Mouse (Mus musculus) intestine, embryonic 16.5 days (tissue): ENCODE results near the gene Unc13b. TPM values are rescaled to one million over a fixed set of nuclear protein-coding genes. Genes with fewer than 3 reads are reported as not detected.

Experiments used
- ATAC-seq: fragments of 200-750 bp; cut with Nextera tagmentation; 2 replicates; pipeline ENCODE4 v1.8.0; 2017; ENCODE audit warnings: moderate TSS enrichment, moderate library complexity
- H3K27ac ChIP-seq: fragments of 300-500 bp; sonication (generic); 2 replicates; pipeline ENCODE4 v1.5.1; 2014; ENCODE audit warnings: mild to moderate bottlenecking, low read length
- H3K27me3 ChIP-seq: fragments of 300-500 bp; sonication (generic); replicated peaks from 2 replicates; pipeline ENCODE4 v1.6.1; 2014; ENCODE audit warnings: low read length, control low read depth, mixed read lengths; ENCODE audit not compliant: control insufficient read depth, insufficient read depth
- H3K36me3 ChIP-seq: fragments of 300-500 bp; sonication (generic); 2 replicates; pipeline ENCODE4 v1.6.1; 2014; ENCODE audit warnings: low read length, control low read depth; ENCODE audit not compliant: control insufficient read depth, insufficient read depth
- H3K4me1 ChIP-seq: fragments of 300-500 bp; sonication (generic); 2 replicates; pipeline ENCODE4 v1.6.1; 2014; ENCODE audit warnings: low read length, control low read depth, mixed read lengths; ENCODE audit not compliant: control insufficient read depth, insufficient read depth
- H3K4me2 ChIP-seq: fragments of 300-500 bp; sonication (generic); 2 replicates; pipeline ENCODE4 v1.6.1; 2014; ENCODE audit warnings: low read depth, low read length, control low read depth
- H3K4me3 ChIP-seq: fragments of 300-500 bp; sonication (generic); 2 replicates; pipeline ENCODE4 v1.5.1; 2014; ENCODE audit warnings: mild to moderate bottlenecking, low read length
- H3K9ac ChIP-seq: fragments of 300-500 bp; sonication (generic); 2 replicates; pipeline ENCODE4 v1.6.1; 2014; ENCODE audit warnings: low read depth, low read length
- H3K9me3 ChIP-seq: fragments of 300-500 bp; sonication (generic); 2 replicates; pipeline ENCODE4 v1.6.1; 2016; ENCODE audit warnings: low read length, control low read depth; ENCODE audit not compliant: control insufficient read depth
- WGBS: fragments of 180-500 bp; shearing (Covaris S2); extraction: QIAGEN DNeasy Blood & Tissue Kit; methylation state at CpG from one replicate; pipeline ENCODE4 v1.1.7; 2014; 5-methylcytosine and 5-hydroxymethylcytosine counted together
- polyA plus RNA-seq: library from polyadenylated mRNA; unstranded; fragments of >200 nt; fragmentation: Nextera tagmentation; extraction: Ambion mirVana; gene quantifications from 2 replicates; pipeline ENCODE4 v1.2.1, GENCODE M21; 2015

The Unc13b gene
- polyA plus RNA-seq, 1 experiment from 2014 or later, result 3.9 TPM

GRCm38 (mm10) chr4:43060286-43060685, 1.5 kb downstream of the Unc13b start:
- H3K27me3 ChIP-seq, result peaks cover 5% of the 10 kb centered on the region; the same call in 1 of the 2 replicates
- H3K9me3 ChIP-seq, result no peaks in the 10 kb centered on the region
- H3K27ac ChIP-seq, result no peak overlapping the region
- no peak overlapping the region for H3K9ac ChIP-seq
- peaks cover 3% of the 10 kb centered on the region; the same call in 1 of the 2 replicates for H3K4me1 ChIP-seq
- WGBS, result 59% methylated on average over 3 of the region's 3 CpGs
- no peak overlapping the region for H3K4me3 ChIP-seq
- no peak for ATAC-seq
- H3K36me3 ChIP-seq, result no peaks in the 10 kb centered on the region
- no peak overlapping the region for H3K4me2 ChIP-seq

DNA sequence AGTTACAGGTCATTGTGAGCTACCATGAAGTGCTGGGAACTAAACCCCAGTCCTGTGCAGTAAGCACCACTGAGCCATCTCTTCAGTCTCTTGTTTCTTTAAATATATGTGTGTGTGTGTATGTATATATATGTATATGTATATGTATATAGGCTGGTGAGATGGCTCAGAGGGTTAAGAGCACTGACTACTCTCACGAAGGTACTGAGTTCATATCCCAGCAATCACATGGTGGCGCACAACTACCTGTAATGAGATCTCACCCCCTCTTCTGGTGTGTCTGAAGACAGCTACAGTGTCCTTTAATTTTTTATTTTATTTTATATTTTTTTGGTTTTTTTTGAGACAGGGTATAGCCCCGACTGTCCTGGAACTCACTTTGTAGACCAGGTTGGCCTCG, 6.7 kb downstream of the Unc13b start:
- no peaks in the 10 kb centered on the region for H3K9me3 ChIP-seq
- H3K4me1 ChIP-seq, result no peaks in the 10 kb centered on the region
- H3K9ac ChIP-seq, result no peak overlapping the region
- ATAC-seq, result no peak
- no peak overlapping the region for H3K4me3 ChIP-seq
- H3K27me3 ChIP-seq, result no peaks in the 10 kb centered on the region
- no peak overlapping the region for H3K4me2 ChIP-seq
- no peak overlapping the region for H3K27ac ChIP-seq
- 91% methylated on average over 4 of the region's 4 CpGs for WGBS
- no peaks in the 10 kb centered on the region for H3K36me3 ChIP-seq

DNA sequence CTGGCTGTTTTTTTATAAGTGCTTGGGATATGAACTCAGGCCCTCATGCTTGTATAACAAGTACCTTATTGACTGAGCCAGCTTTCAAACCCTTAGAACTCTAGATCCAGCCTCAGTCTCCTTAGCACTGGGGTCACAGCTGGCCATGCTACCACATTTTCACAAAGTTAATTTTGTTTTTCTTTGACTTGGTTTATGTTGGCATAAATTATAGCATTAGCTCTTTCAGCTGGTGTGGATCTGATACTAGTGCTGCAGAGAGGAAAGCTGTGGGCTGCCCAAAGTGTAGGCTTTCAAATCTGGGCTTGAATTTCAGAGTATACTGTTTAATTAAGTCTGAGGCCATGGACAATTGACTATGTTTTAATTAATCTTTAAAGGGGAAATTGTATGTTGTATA, 16.2 kb downstream of the Unc13b start:
- H3K9ac ChIP-seq, result no peak overlapping the region
- ATAC-seq, result no peak
- H3K4me1 ChIP-seq, result no peaks in the 10 kb centered on the region
- H3K4me2 ChIP-seq, result no peak overlapping the region
- H3K4me3 ChIP-seq, result no peak overlapping the region
- H3K36me3 ChIP-seq, result no peaks in the 10 kb centered on the region
- no peaks in the 10 kb centered on the region for H3K9me3 ChIP-seq
- H3K27me3 ChIP-seq, result no peaks in the 10 kb centered on the region
- no peak overlapping the region for H3K27ac ChIP-seq

DNA sequence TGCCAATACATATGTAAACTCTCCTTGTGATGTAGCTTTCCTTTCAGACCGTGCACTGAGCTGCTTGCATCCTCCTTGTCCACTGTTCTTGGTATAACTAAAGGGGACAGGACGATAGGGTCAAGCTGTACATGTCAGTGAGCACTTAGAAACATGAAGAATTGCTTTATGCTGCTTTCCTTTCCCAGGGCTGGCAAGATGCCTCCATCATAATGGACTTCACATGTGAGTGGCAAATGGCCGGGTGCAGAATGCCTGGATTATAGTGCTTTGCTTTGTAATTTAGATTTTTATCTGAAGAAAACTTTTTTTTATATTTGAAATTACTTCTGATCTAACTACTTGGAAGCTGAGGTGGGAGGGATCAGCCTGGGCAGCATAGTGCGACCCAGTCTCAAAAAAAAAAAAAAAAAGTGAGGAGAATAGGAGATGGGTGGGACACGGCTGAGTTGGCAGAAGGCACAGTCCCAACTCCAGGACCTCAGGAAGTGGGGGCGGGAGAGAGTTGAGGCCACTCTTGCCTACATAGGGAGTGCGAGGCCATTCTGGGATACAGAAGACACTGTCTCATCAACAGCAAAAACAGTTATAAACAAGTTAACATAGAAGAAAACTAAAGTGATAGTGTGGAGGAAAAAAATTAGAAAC, 19.4 kb downstream of the Unc13b start:
- Histone ChIP-seq H3K27ac (no peak overlapping the region), H3K36me3 (no peaks in the 10 kb centered on the region), H3K27me3 (no peaks in the 10 kb centered on the region), H3K9ac (no peak overlapping the region), H3K4me3 (no peak overlapping the region), H3K4me1 (no peaks in the 10 kb centered on the region), H3K9me3 (no peaks in the 10 kb centered on the region), H3K4me2 (no peak overlapping the region)
- no peak for ATAC-seq
- 64% methylated on average over 7 of the region's 7 CpGs for WGBS

- H3K27me3 ChIP-seq, result no peaks in the 10 kb centered on the region
Observed at GRCm38 (mm10) chr4:43082458-43082857, 23.7 kb downstream of the Unc13b start.

DNA sequence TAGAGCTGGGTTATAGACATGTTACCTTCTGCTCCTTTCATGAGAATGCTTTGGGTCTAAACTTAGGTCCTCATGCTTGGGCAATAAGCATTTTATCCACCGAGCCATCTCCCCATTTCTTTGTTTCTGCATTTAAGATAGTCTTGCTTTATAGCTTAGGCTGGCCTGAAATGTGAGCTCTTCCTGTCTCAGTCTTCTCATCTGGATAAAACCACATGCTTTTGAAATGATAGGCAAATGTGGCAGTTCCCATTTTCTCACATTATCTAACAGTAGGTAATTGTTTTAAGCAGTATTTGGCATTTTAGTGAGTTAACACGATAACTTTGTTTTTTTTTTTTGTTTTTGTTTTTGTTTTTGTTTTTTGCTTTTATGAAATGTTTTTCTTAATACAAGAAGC, 31.2 kb downstream of the Unc13b start:
- Histone ChIP-seq H3K4me2 (no peak overlapping the region), H3K9ac (no peak overlapping the region), H3K9me3 (no peaks in the 10 kb centered on the region), H3K36me3 (no peaks in the 10 kb centered on the region), H3K27me3 (no peaks in the 10 kb centered on the region), H3K27ac (no peak overlapping the region), H3K4me1 (no peaks in the 10 kb centered on the region), H3K4me3 (no peak overlapping the region)
- ATAC-seq, result no peak
- WGBS, result 98% methylated on average over 2 of the region's 2 CpGs

More at GRCm38 (mm10) chr4:43082458-43082857, 23.7 kb downstream of the Unc13b start:
- Histone ChIP-seq H3K36me3 (no peaks in the 10 kb centered on the region), H3K4me3 (no peak overlapping the region), H3K4me2 (no peak overlapping the region), H3K9me3 (no peaks in the 10 kb centered on the region), H3K27ac (no peak overlapping the region), H3K9ac (no peak overlapping the region), H3K4me1 (no peaks in the 10 kb centered on the region)
- 64% methylated on average over 2 of the region's 2 CpGs for WGBS
- ATAC-seq, result no peak

DNA sequence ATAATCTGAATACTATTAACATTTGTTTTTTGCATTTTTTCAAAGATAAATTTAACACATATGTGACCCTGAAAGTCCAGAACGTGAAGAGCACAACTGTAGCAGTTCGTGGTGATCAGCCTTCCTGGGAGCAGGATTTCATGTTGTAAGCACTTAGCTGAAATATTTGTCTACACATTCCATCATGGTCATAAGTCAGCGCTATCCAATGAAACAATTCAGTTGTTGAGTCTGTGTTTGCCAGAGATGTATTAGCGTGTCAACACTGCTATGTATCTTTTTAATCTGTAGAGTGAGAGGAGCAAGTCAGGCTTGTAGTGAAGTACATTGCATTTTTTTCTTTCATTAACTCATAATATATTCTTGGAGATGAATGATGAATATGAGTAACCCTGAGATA, 32.4 kb downstream of the Unc13b start:
- H3K27ac ChIP-seq, result no peak overlapping the region
- H3K4me1 ChIP-seq, result no peaks in the 10 kb centered on the region
- 69% methylated on average over 4 of the region's 4 CpGs for WGBS
- no peaks in the 10 kb centered on the region for H3K27me3 ChIP-seq
- ATAC-seq, result no peak
- H3K4me3 ChIP-seq, result no peak overlapping the region
- no peak overlapping the region for H3K9ac ChIP-seq
- H3K36me3 ChIP-seq, result no peaks in the 10 kb centered on the region
- no peaks in the 10 kb centered on the region for H3K9me3 ChIP-seq
- no peak overlapping the region for H3K4me2 ChIP-seq

GRCm38 (mm10) chr4:43113491-43113890, 54.7 kb downstream of the Unc13b start:
- Histone ChIP-seq H3K27me3 (no peaks in the 10 kb centered on the region), H3K36me3 (no peaks in the 10 kb centered on the region), H3K9me3 (no peaks in the 10 kb centered on the region), H3K4me1 (no peaks in the 10 kb centered on the region), H3K4me2 (no peak overlapping the region), H3K4me3 (no peak overlapping the region), H3K27ac (no peak overlapping the region), H3K9ac (no peak overlapping the region)
- no peak for ATAC-seq

GRCm38 (mm10) chr4:43114512-43114911, 55.8 kb downstream of the Unc13b start:
- H3K9ac ChIP-seq, result no peak overlapping the region
- no peaks in the 10 kb centered on the region for H3K4me1 ChIP-seq
- ATAC-seq, result no peak
- no peaks in the 10 kb centered on the region for H3K27me3 ChIP-seq
- H3K4me3 ChIP-seq, result no peak overlapping the region
- H3K36me3 ChIP-seq, result no peaks in the 10 kb centered on the region
- H3K4me2 ChIP-seq, result no peak overlapping the region
- WGBS, result 88% methylated on average over 2 of the region's 2 CpGs
- no peak overlapping the region for H3K27ac ChIP-seq
- no peaks in the 10 kb centered on the region for H3K9me3 ChIP-seq

GRCm38 (mm10) chr4:43114946-43115345, 56.2 kb downstream of the Unc13b start:
- H3K4me3 ChIP-seq, result no peak overlapping the region
- no peak overlapping the region for H3K27ac ChIP-seq
- no peak overlapping the region for H3K9ac ChIP-seq
- H3K36me3 ChIP-seq, result no peaks in the 10 kb centered on the region
- WGBS, result 24% methylated on average over 2 of the region's 2 CpGs
- no peak overlapping the region for H3K4me2 ChIP-seq
- H3K9me3 ChIP-seq, result no peaks in the 10 kb centered on the region
- ATAC-seq, result no peak
- no peaks in the 10 kb centered on the region for H3K27me3 ChIP-seq
- H3K4me1 ChIP-seq, result no peaks in the 10 kb centered on the region
